Mouse (Mus musculus): Measurements from ENCODE around the gene Bhmt2. TPM values are rescaled to one million over a fixed set of nuclear protein-coding genes. Genes with fewer than 3 reads are reported as not detected.

The Bhmt2 gene
- polyA plus RNA-seq, 1 experiment from 2014 or later = not detected

- H3K27ac ChIP-seq = no peak overlapping the region
- no peaks in the 10 kb centered on the region for H3K9me3 ChIP-seq (ENCODE audit: control insufficient read depth, low read length)
- H3K27me3 ChIP-seq (ENCODE audit: control insufficient read depth, insufficient read depth, low read length) = no peaks in the 10 kb centered on the region
- no peak for ATAC-seq (ENCODE audit: low FRiP score)
- H3K4me1 ChIP-seq (replicated peaks; ENCODE audit: control insufficient read depth, insufficient read depth, low read length) = no peaks in the 10 kb centered on the region
- H3K9ac ChIP-seq = no peak overlapping the region
- H3K4me3 ChIP-seq (replicated peaks; ENCODE audit: low read length) = no peak overlapping the region
- no peak overlapping the region for H3K4me2 ChIP-seq (replicated peaks)
- no peak for DNase-seq (ENCODE audit: low spot score)
- 28% methylated on average over 6 of the region's 6 CpGs for WGBS
- no peaks in the 10 kb centered on the region for H3K36me3 ChIP-seq (replicated peaks; ENCODE audit: control insufficient read depth, insufficient read depth)
These were observed 45.2 kb downstream of the Bhmt2 start for GRCm38 (mm10) chr13:93628861-93629260.

- ATAC-seq (ENCODE audit: low FRiP score) (no peak), DNase-seq (ENCODE audit: low spot score) (no peak)
- no peaks in the 10 kb centered on the region for H3K4me1 ChIP-seq (replicated peaks; ENCODE audit: control insufficient read depth, insufficient read depth, low read length)
- no peak overlapping the region for H3K4me2 ChIP-seq (replicated peaks)
- 33% methylated on average over 6 of the region's 6 CpGs for WGBS
- H3K36me3 ChIP-seq (replicated peaks; ENCODE audit: control insufficient read depth, insufficient read depth) = no peaks in the 10 kb centered on the region
- H3K9ac ChIP-seq = no peak overlapping the region
- H3K27me3 ChIP-seq (ENCODE audit: control insufficient read depth, insufficient read depth, low read length) = no peaks in the 10 kb centered on the region
- no peak overlapping the region for H3K27ac ChIP-seq
- H3K4me3 ChIP-seq (replicated peaks; ENCODE audit: low read length) = no peak overlapping the region
- no peaks in the 10 kb centered on the region for H3K9me3 ChIP-seq (ENCODE audit: control insufficient read depth, low read length)
These were observed 59.6 kb downstream of the Bhmt2 start for GRCm38 (mm10) chr13:93614361-93614948.

- Histone ChIP-seq H3K9ac (no peak overlapping the region), H3K9me3 (ENCODE audit: control insufficient read depth, low read length) (no peaks in the 10 kb centered on the region), H3K27me3 (ENCODE audit: control insufficient read depth, insufficient read depth, low read length) (no peaks in the 10 kb centered on the region), H3K4me2 (replicated peaks) (no peak overlapping the region), H3K4me1 (replicated peaks; ENCODE audit: control insufficient read depth, insufficient read depth, low read length) (no peaks in the 10 kb centered on the region), H3K4me3 (replicated peaks; ENCODE audit: low read length) (no peak overlapping the region), H3K27ac (no peak overlapping the region), H3K36me3 (replicated peaks; ENCODE audit: control insufficient read depth, insufficient read depth) (no peaks in the 10 kb centered on the region)
- DNase-seq (ENCODE audit: low spot score) = no peak
- ATAC-seq (ENCODE audit: low FRiP score) = no peak
- WGBS = 79% methylated on average over 4 of the region's 4 CpGs
These were observed 60.3 kb downstream of the Bhmt2 start for GRCm38 (mm10) chr13:93613771-93614170.

GRCm38 (mm10) chr13:93612660-93613607 lies 61.2 kb downstream of the Bhmt2 start:
- Histone ChIP-seq H3K9ac (no peak overlapping the region), H3K4me3 (replicated peaks; ENCODE audit: low read length) (no peak overlapping the region), H3K4me1 (replicated peaks; ENCODE audit: control insufficient read depth, insufficient read depth, low read length) (no peaks in the 10 kb centered on the region), H3K4me2 (replicated peaks) (no peak overlapping the region), H3K27ac (no peak overlapping the region), H3K27me3 (ENCODE audit: control insufficient read depth, insufficient read depth, low read length) (no peaks in the 10 kb centered on the region), H3K36me3 (replicated peaks; ENCODE audit: control insufficient read depth, insufficient read depth) (no peaks in the 10 kb centered on the region), H3K9me3 (ENCODE audit: control insufficient read depth, low read length) (no peaks in the 10 kb centered on the region)
- ATAC-seq (ENCODE audit: low FRiP score) = peak; percentile 84
- peak; percentile 91 for DNase-seq (ENCODE audit: low spot score)
- WGBS = 62% methylated on average over 19 of the region's 19 CpGs

GRCm38 (mm10) chr13:93608476-93608875 lies 65.6 kb downstream of the Bhmt2 start:
- no peaks in the 10 kb centered on the region for H3K4me1 ChIP-seq (replicated peaks; ENCODE audit: control insufficient read depth, insufficient read depth, low read length)
- no peak overlapping the region for H3K9ac ChIP-seq
- no peaks in the 10 kb centered on the region for H3K36me3 ChIP-seq (replicated peaks; ENCODE audit: control insufficient read depth, insufficient read depth)
- H3K9me3 ChIP-seq (ENCODE audit: control insufficient read depth, low read length) = no peaks in the 10 kb centered on the region
- no peaks in the 10 kb centered on the region for H3K27me3 ChIP-seq (ENCODE audit: control insufficient read depth, insufficient read depth, low read length)
- H3K4me3 ChIP-seq (replicated peaks; ENCODE audit: low read length) = no peak overlapping the region
- H3K27ac ChIP-seq = no peak overlapping the region
- WGBS = 79% methylated on average over 2 of the region's 2 CpGs
- no peak for ATAC-seq (ENCODE audit: low FRiP score)
- DNase-seq (ENCODE audit: low spot score) = no peak
- H3K4me2 ChIP-seq (replicated peaks) = no peak overlapping the region

GRCm38 (mm10) chr13:93607701-93608100 lies 66.4 kb downstream of the Bhmt2 start:
- H3K27me3 ChIP-seq (ENCODE audit: control insufficient read depth, insufficient read depth, low read length) = no peaks in the 10 kb centered on the region
- no peak overlapping the region for H3K4me2 ChIP-seq (replicated peaks)
- no peak for DNase-seq (ENCODE audit: low spot score)
- no peak overlapping the region for H3K9ac ChIP-seq
- no peak overlapping the region for H3K4me3 ChIP-seq (replicated peaks; ENCODE audit: low read length)
- 98% methylated on average over 3 of the region's 3 CpGs for WGBS
- H3K27ac ChIP-seq = no peak overlapping the region
- no peaks in the 10 kb centered on the region for H3K9me3 ChIP-seq (ENCODE audit: control insufficient read depth, low read length)
- H3K4me1 ChIP-seq (replicated peaks; ENCODE audit: control insufficient read depth, insufficient read depth, low read length) = no peaks in the 10 kb centered on the region
- no peaks in the 10 kb centered on the region for H3K36me3 ChIP-seq (replicated peaks; ENCODE audit: control insufficient read depth, insufficient read depth)
- no peak for ATAC-seq (ENCODE audit: low FRiP score)

GRCm38 (mm10) chr13:93606868-93607578 lies 67.1 kb downstream of the Bhmt2 start:
- H3K27me3 ChIP-seq (ENCODE audit: control insufficient read depth, insufficient read depth, low read length) = no peaks in the 10 kb centered on the region
- no peak for ATAC-seq (ENCODE audit: low FRiP score)
- H3K9me3 ChIP-seq (ENCODE audit: control insufficient read depth, low read length) = no peaks in the 10 kb centered on the region
- WGBS = 78% methylated on average over 13 of the region's 13 CpGs
- H3K9ac ChIP-seq = no peak overlapping the region
- no peak for DNase-seq (ENCODE audit: low spot score)
- no peak overlapping the region for H3K27ac ChIP-seq
- no peaks in the 10 kb centered on the region for H3K36me3 ChIP-seq (replicated peaks; ENCODE audit: control insufficient read depth, insufficient read depth)
- no peaks in the 10 kb centered on the region for H3K4me1 ChIP-seq (replicated peaks; ENCODE audit: control insufficient read depth, insufficient read depth, low read length)
- H3K4me3 ChIP-seq (replicated peaks; ENCODE audit: low read length) = no peak overlapping the region
- no peak overlapping the region for H3K4me2 ChIP-seq (replicated peaks)

Data from hindbrain, embryonic 14.5 days (tissue).